Mouse (Mus musculus) A20 (cell line): ENCODE results near the gene Olfr685.

ENCODE experiments used
- DNase-seq: peaks from one replicate; pipeline ENCODE4 v3.0.0-alpha.2; 2011; ENCODE audit warnings: low read depth, low spot score

The Olfr685 gene

GRCm38 (mm10) chr7:105185912-105186311 is at the start of gene Olfr685:
Olfr685 (minus strand) TSS chr7:105186012.
- DNase-seq, result no peak

GRCm38 (mm10) chr7:105229386-105229785 is 43.6 kb upstream of the Olfr685 start:
- DNase-seq, result no peak

GRCm38 (mm10) chr7:105228138-105228537 is 42.3 kb upstream of the Olfr685 start:
- DNase-seq, result no peak

GRCm38 (mm10) chr7:105226703-105227102 is 40.9 kb upstream of the Olfr685 start:
- DNase-seq, result no peak

GRCm38 (mm10) chr7:105226072-105226471 is 40.3 kb upstream of the Olfr685 start:
- DNase-seq, result no peak

- DNase-seq, result no peak
Observed at GRCm38 (mm10) chr7:105218281-105218680, 32.5 kb upstream of the Olfr685 start.

GRCm38 (mm10) chr7:105214761-105215160 is 28.9 kb upstream of the Olfr685 start:
- no peak for DNase-seq

GRCm38 (mm10) chr7:105207385-105207784 is 21.6 kb upstream of the Olfr685 start, which contains the start of gene Olfr686:
Olfr686 (minus strand) TSS chr7:105207485.
- no peak for DNase-seq

- no peak for DNase-seq
Observed at GRCm38 (mm10) chr7:105170773-105171172, 15.0 kb downstream of the Olfr685 start.

- no peak for DNase-seq
Observed at GRCm38 (mm10) chr7:105163553-105163952, 22.3 kb downstream of the Olfr685 start, which contains the start of gene Olfr684. Olfr684 (minus strand) TSS chr7:105163653.

- no peak for DNase-seq
Observed at GRCm38 (mm10) chr7:105146912-105147311, 38.9 kb downstream of the Olfr685 start, which contains the start of gene Olfr683. Olfr683 (minus strand) TSS chr7:105147012.

GRCm38 (mm10) chr7:105141275-105141674 is 44.5 kb downstream of the Olfr685 start:
- no peak for DNase-seq
